Mouse (Mus musculus): ENCODE measurements around the gene Gcnt3.
A peak's percentile ranks its signal among the peaks of the same experiment; 100 is the strongest.
"Not testable (repeated sequence)": the region's sequence is repeated elsewhere in the genome, so short reads cannot be mapped to it uniquely, and the experiment has no call there.

Gene Gcnt3

DNA sequence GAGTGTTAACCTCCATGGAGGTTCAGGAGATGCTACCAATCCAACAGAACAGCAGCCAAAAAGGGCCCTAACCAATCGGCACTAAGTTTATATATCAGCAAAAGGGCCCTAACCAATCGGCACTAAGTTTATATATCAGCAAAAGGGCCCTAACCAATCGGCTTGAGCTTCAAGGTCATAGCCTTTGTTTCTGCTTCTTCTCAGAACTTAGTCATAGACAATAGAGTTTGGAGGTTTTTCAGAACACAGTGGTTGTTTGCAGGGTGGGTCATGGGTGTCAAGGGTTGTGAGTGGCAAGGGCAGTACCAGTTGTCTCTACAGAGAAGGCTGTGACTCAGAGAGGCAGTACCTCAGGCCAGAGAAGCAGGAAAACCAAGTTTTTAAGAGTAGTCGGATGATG, 4.2 kb upstream of the Gcnt3 start:
- DNase-seq, result no peak

DNA sequence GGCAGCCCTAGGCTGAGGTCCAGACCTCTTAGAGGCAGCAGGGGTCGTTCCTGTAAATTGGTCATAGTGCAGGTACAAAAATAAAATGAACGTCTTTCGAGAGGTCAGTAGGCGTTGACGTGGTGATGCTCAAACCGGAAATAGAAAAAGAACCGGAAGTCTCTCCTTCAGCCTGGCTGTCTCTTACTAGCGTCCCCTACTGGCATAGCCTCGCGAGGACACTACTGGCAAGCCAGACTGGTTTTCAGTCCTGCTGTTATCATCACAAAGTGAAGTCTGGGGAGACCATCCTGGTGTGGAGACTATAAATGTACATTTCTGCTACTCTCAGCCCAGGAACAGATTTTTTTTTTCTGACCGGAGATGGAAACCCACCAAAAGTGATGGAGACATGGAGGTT, 2.7 kb upstream of the Gcnt3 start:
- no peak for DNase-seq

DNA sequence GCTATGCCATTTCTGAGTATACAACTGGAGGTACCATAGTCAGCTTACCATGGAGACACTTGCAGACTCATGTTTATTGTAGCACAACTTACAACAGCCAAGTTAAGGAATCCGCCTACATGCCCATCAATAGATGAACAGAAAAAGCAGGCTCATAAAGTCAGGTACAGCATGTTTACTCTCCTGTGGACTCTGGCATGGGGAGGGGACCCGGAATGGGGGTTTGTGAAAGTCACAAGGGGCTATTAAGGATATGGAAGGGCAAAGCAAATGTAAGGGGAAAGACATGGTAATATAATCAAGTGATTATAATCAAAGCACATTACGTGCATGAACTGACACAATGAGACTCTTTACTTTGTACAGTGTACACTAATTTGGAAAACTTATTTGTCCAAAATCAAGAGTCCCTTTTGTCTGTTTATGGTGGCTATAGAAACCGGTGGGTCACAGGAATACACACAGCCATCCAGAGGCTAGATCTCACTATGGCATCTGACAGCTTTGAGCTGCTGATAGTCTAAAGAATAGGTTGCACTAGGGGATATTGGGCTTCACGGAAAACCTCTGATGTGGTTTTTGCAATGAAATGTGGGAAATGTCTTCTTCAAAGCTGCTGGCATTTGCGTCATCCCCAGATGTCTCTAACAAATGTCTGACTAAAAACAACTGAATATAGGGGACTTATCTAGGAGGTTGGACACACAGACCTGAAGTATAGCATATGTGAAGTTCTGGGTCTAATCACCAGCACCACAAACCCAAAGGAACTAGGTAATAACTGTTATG, 1.9 kb upstream of the Gcnt3 start:
- DNase-seq, result no peak

DNA sequence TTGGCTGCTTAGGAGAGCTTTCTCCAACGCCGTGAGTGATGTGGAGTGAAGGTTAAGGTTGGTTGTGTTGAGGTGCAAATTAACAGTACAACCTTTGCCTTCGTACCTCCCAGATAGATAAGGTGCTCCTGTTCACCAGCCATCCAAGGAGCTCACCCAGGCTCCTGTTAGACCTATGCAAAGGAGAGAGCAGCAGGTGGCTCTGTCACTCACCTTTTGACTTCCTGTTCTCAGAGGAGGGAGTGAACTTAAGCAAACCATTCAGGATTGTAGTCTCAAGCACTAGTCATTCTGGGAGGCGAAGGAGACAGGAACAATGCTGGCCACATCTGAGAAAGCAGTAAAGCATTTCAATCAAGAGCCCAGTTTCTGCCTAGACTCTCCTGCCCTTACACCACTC, 1.2 kb downstream of the Gcnt3 start:
- no peak for DNase-seq

DNA sequence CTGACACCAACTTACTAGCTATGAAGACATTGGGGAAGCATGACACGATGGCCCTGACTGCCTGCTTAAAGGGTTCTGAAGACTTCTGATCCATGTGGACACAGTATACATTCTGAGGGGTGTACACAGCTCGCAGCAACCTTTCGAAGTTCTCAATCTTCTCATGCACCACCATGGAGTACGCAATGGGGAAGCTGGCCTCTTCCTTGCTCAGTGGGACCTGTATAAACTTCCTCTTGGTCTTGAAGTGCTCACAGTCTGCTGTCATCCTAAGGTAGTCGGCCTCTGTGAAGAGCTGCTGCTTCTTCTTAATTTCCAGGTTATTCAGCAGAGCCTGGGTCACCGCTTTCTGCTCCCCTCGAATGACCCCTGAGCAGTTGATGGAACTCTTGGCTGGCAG, 3.2 kb downstream of the Gcnt3 start:
- DNase-seq, result no peak

DNA sequence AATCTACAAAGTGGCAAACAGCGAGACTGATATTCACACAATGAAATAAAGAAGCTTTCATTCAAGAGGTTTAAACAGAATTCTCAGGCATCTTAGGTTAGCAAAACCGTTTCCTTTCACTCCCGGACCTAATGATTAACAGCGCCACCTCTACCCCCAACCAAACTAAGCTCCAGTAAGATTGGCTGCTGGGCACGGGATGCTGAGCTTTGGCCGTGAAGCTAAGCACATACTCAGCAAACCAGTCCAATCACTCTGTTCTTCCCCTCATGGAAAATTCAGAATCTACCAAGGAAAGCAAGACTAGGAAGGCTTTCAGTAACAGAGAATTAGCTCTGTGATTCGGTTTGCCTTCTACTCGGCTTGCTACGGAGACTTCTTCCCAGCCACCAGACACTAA, 4.8 kb downstream of the Gcnt3 start:
- peak; percentile 56 for DNase-seq

DNA sequence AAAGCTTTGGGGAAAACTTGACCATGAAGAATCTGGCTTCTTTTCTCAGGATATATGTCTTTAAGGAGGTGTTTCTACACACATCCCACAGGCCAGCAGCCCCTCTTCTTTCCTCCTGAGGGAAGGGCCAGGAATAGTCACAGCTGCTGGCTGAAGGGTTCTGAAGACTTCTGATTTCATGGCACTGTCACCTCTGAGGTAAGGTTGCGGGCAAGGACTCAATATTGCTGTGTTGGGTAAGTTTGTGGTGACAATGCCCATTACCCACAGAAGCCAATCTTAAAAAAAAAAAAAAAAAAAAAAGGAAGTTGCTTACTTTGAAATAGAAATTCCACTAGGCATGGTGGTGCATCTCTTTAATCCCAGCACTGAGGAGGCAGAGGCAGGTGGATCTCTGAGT, 5.7 kb downstream of the Gcnt3 start:
- DNase-seq, result no peak

DNA sequence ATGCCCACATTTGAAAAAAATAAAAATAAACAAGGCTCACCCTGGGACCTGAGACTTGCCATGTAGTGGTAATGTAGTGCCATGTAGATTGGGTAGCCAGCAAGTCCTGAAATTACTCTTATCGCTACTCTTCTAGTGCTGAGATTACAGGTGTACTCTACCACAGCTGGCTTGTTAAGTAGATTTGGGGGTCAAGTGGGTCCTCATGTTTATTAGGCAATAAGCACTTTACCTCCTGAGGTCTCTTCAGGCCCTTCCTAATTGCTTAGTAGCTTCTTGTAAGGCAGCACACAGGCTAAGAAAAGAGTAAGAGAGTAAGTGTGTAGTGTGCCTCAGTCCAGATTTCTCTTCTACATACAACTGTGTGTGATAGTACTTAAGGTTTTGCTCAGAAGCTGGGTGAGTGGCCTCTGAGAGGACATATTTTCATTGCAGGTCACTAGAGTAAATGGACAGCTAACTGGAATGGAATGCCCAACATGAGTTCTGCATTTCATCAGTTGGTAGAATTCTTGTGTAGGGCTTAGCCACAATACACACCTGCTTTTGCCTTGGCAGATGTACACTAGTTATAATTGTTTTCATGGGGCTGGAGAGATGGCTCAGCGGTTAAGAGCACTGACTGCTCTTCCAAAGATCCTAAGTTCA, 12.4 kb downstream of the Gcnt3 start:
- DNase-seq, result no peak

DNA sequence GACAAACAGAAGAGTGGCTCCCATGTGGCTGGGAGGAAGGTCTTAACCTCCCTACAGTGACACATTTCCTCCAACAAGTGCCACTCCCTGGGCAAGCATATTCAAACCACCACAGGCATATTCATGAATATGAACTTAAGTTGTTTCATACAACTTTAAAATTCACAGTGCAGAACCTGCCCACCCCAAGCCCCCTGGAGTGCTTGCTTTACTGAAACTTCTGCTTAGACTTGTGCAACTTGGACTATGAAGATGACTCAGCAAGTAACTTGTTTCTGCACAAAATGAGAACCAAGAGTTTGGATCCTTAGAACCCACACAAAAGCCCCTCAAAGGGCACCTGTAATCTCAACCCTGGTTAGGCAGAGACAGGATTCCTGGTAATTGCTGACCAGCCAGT, 13.2 kb downstream of the Gcnt3 start:
- DNase-seq, result no peak

DNA sequence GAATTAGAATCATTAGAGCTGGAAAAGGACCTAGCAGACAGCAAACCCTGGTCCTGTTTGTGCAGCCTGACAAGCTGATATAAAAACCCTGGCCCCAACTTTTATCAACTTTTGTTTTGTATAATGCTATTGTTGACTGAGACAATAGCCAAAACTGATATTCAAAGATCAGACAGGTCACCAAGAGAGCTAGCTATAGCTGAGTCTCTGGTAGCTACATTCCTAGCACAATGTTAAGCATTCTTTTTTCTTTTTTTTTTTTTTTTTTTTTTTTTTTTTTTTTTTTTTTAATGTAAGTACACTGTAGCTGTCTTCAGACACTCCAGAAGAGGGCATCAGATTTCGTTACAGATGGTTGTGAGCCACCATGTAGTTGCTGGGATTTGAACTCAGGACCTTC, 14.3 kb downstream of the Gcnt3 start:
- not testable (repeated sequence) for DNase-seq

DNA sequence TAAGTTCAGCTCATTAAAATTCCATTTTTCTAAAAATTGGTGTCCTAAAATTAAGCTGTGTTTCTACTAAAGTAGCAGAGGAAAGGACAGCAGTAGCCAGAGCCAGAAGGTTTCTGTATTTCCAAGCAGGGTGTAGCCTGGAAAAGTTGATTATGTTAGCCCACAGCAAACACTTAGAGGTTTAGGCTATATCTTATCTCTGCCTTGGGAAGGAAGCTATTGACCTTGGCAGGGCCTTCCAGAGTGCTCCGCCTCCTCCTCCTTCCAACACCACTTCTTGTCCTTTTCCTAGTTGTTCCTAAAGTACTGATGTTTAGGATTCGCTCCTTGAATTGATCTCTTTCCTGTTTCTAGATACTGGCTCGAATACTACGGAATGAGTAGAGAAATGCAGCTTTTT, 15.8 kb downstream of the Gcnt3 start:
- DNase-seq, result no peak

DNA sequence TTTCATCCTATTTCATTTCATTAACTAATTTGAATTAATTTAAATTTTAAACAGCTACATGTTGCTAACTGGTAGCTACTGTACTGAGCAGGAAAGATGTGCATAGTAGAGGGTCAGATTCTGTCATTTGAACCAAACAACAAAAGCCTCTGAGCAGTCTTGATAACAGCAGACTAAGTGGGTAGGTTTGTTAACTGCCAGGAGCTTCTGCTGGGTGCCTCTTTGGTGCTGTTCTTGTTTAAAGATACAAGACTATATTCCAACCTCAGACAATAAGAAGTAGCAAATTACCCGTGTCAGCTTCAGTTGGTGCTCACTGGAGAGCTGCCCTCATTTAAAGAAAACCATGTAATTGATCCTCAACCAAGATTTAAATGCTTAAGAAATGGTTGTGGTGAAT, 16.3 kb downstream of the Gcnt3 start:
- DNase-seq, result no peak

DNA sequence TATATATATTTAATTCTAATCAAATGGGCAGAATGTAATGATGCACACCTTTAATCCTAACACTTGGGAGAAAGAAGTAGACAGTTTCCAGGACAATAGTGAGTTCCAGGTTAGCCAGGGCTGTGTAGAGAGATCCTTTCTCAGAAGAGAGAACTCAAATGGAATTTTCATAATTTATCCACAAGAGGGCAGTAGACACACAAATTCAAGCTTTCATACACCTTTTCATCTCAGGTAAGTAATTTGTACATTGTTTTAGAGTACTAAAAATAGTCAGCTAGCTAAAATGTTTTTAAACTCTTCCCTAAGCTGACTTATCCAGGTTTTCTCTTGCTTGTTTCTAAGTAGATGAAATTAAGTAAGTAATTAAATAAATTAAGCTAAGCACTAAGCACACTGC, 19.0 kb downstream of the Gcnt3 start:
- no peak for DNase-seq

DNA sequence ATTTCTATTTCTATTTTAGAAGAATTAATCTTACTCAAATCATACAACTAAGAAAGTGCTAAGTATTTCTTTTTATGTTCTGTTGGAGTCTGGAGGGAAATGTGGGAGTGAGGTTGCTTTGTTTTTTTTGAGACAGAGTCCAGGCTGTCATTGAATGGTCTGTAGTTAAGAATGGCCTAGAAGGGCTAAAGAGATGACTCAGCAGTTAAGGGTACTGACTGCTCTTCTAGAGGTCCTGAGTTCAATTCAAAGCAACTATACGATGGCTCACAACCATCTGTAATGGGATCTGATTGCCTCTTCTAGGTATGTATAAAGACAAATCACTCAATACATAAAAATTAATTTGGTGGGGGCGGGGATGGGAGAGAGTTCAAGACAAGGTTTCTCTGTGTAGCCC, 22.3 kb downstream of the Gcnt3 start:
- no peak for DNase-seq

DNA sequence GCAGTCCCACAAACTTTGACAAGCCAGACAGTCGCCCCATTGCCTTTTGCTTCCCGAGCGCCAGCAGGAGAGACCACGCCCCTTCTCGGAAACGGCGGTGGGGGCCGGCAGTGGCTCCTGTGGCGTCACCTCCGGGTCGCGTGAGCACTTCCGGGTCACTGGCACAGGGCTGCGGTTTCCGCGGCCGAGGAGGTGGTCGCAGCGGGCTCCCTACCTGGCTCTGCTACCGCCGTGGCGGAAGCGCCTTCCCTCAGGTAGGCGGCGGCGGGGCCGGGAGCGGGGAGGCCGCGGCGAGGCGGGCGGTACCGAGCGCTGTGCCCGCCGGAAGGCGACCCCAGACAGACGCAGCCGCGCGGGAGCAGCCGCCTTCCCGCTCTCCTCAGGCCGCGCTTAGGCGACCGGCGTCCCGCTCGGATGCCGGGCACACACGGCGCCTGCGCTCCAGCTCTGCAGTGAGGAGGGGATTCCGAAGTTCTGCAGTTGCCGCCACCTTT, 25.4 kb downstream of the Gcnt3 start, which contains the start of gene Gtf2a2:
Gene Gtf2a2 (plus strand): TSS at position 143 of the 494 bp plus-strand sequence.
- peak; percentile 96 for DNase-seq

DNA sequence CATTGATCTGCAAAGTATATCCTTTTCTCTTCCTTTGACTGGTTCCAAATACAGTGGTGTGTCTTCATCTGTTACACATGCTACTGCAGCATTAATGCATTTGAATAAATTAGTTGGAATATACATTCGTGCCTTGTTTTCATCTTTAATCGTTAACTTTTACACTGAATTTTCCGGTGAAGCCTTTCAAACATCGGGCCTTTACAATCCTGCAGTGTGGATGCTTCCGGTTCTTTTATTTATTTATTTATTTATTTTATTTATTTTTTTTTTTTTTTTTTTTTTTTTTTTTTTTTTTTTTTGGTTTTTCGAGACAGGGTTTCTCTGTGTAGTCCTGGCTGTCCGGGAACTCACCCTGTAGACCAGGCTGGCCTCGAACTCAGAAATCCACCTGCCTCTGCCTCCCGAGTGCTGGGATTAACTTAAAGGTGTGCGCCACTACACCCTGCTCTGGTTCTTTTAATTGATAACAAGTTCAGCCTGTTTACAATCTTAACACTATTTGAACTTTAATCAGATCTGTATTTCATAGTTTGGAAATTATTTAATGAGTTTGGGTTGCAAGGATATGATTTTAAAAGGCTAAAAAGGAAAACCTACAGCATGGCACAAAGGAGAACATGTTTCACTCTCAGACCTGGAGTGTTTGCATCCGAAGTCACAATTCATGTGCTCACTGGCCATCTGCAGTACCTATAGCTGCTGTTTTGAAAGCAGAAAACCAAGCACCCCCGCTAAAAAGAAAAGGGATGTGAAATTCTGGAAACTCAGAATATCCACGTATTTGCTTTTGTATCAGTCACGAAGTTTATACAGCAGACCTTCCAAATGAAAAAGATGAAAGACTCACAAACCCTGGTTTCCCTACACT, 26.1 kb downstream of the Gcnt3 start:
- DNase-seq, result no peak

DNA sequence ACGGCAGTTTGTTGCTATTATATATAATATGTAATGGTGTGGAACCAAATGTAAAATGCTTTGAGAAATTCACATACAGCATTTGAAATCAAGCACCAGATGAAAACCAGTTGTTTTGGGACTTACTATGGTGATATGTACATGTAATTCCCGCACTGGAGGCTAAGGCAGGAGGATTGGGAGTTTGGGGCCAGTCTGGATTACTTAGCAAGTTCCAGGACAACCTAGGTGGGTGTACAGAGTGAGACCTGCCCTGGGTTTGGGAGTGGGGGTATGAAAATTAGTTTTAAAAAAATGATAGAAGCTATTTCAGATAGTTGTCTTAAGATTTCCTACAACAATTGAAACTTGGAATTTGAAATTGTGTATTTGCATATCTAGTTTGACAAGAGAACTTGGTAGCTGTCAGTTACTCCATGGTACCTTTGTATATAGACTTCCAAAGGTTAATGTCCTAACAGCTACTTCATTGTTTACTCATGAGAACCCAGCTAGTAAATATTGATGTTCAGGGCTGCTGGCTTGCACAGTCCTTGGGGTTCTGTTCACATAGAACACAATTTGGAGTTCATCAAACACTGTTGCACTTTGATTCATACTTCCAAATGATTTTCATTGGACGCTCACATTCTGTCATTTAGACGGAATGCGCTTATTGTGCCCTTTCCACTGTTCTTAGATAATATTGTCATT, 27.0 kb downstream of the Gcnt3 start:
- DNase-seq, result no peak

DNA sequence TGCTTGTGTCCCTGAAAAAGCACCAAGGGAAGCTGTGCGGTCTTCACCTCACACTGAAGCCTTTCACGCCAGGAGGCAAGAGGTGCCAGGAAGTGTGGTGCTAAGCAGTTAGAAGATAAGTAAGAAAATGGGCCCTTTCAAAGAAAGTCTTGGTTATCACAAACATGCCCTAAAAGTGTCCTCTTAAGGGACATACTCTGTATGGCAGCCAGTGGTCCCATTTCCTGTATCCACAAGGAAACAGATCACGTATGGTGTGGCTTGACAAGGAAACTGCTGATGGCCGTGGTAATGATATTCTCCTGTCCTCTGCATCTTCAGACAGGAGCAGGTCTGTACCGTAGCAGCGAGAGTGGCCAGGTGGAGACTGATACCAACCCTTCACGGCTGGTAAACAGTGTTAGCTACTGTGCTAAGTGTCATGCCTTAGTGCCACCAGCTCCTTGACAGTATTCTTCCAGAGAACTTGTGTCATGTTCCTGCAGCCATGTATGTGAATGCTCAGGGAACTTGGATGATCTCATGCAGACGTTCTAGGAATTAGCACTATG, 28.1 kb downstream of the Gcnt3 start:
- no peak for DNase-seq

DNA sequence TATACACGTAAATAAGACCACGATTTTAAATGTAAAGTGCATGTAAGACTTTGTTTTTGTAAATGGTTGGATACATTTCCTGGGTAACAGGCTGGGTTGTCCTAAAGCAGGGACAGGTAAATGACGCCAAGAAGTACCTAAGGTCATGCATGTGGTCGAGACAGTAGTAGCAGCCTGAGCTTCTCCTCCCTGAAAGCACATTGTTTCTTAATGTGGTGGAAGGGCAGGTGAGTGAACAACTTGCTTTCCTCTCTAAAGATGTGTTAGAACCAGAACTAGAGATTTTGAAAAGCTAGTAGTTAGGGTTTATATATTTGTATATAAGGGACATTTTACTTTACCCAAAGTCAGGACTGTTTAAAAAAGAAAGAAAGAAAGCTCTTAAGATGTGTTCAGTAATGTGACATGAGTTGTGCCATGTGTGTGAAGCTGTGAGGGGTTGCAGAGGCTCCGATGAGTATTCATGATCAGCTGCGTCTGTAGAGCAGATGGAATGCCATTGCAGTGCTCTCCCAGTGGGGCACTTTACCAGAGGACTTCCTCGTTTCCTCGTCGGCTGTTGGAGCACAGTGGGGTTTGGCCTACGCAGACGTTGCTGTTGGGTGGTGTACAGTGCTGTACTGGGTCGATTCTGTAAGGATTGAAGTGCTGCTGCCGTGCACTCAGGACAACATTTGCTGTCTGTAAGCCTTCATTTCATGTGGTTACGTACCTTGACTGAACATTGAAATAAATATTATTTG, 30.2 kb downstream of the Gcnt3 start:
- DNase-seq, result no peak

DNA sequence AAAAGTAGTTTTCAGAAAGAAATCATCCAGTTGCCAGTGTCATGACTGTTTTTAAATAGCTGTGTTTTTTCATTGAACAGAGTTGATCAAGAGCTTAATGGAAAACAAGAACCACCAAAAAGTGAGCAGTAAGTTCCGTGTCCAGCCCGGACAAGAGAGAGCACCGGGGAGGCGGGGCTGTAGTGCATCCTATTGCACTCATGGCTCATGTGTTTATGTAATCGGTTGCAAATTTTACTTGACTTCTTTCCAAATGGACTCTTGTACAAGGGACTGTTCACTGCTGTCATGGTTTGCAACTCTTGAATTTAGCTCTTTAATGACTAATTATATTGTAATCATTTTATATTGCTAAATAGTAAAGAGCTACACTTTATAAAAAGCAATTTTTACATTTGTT, 30.9 kb downstream of the Gcnt3 start:
- no peak for DNase-seq

DNA sequence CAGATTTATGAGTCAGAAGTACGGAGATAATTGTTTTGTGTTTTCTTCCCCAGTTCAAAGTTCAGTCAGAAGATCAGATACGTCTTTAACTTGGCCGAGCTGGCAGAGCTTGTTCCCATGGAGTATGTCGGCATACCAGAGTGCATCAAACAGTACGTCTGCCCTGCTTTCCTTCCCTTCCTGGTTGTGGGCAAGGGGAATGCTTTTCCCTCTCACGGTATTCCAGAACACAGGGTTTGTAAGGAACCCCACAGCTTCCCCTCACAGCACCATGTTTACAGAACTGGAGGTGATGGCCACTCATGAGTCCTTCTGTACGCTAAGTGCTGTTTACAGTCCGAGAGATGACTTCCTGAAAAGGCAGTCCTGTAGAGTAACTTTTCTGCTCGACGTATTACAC, 34.4 kb downstream of the Gcnt3 start:
- no peak for DNase-seq

DNA sequence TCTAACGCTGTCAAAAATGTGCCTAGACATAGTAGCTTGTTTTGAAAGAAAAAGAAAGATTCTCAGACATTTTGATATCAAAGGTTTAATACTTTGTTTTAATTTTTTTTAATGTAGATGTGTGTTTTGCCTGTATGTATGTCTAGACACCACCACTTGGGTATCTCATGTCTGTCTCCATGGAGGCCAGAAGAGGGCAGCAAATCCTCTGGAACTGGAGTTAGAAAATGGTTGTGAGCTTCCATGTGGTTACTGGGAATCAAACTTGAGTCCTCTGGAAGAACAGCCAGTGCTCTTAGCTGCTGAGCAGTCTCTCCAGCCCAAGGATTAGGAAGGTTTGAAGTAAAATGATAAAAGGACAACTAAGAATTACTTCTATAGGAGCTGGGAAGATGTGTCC, 38.6 kb downstream of the Gcnt3 start:
- DNase-seq, result no peak

All from kidney, postnatal 14 days (tissue).